Mouse (Mus musculus): ENCODE results near the gene Bag2. TPM values are rescaled to one million over a fixed set of nuclear protein-coding genes. Genes with fewer than 3 reads are reported as not detected.
"Not testable (repeated sequence)": the region's sequence is repeated elsewhere in the genome, so short reads cannot be mapped to it uniquely, and the experiment has no call there.

Bag2 gene
- polyA plus RNA-seq, 1 experiment from 2014 or later = 63.2 TPM

- H3K27me3 ChIP-seq (ENCODE audit: low read depth, poor library complexity, severe bottlenecking) = no peaks in the 10 kb centered on the region
- no peaks in the 10 kb centered on the region for H3K4me1 ChIP-seq
- H3K4me3 ChIP-seq = no peak overlapping the region
- peaks cover 76% of the 10 kb centered on the region for H3K36me3 ChIP-seq
- no peak for DNase-seq (ENCODE audit: low spot score)
- 92% methylated on average over 11 of the region's 11 CpGs for WGBS
- no peak overlapping the region for H3K27ac ChIP-seq
- no peaks in the 10 kb centered on the region for H3K9me3 ChIP-seq (replicated peaks)
These were observed 8.0 kb upstream of the Bag2 start for GRCm38 (mm10) chr1:33765468-33766080.

- Histone ChIP-seq H3K27ac (no peak overlapping the region), H3K4me1 (no peaks in the 10 kb centered on the region), H3K36me3 (peaks cover 65% of the 10 kb centered on the region), H3K4me3 (no peak overlapping the region), H3K9me3 (replicated peaks) (no peaks in the 10 kb centered on the region), H3K27me3 (ENCODE audit: low read depth, poor library complexity, severe bottlenecking) (no peaks in the 10 kb centered on the region)
- 60% methylated on average over 2 of the region's 2 CpGs for WGBS
- no peak for DNase-seq (ENCODE audit: low spot score)
These were observed 6.2 kb upstream of the Bag2 start for GRCm38 (mm10) chr1:33763826-33764225.

GRCm38 (mm10) chr1:33758488-33758887, 893 bp upstream of the Bag2 start:
- Histone ChIP-seq H3K4me1 (peaks cover 23% of the 10 kb centered on the region), H3K27me3 (ENCODE audit: low read depth, poor library complexity, severe bottlenecking) (no peaks in the 10 kb centered on the region), H3K27ac (no peak overlapping the region), H3K4me3 (no peak overlapping the region), H3K9me3 (replicated peaks) (no peaks in the 10 kb centered on the region; the same call in 1 of the 2 replicates), H3K36me3 (peaks cover 38% of the 10 kb centered on the region)
- 61% methylated on average over 4 of the region's 4 CpGs for WGBS
- no peak for DNase-seq (ENCODE audit: low spot score)

- Histone ChIP-seq H3K27ac (peak overlapping the region; percentile 94), H3K4me3 (peak overlapping the region; percentile 77), H3K27me3 (ENCODE audit: low read depth, poor library complexity, severe bottlenecking) (no peaks in the 10 kb centered on the region), H3K4me1 (peaks cover 23% of the 10 kb centered on the region), H3K36me3 (peaks cover 39% of the 10 kb centered on the region), H3K9me3 (replicated peaks) (no peaks in the 10 kb centered on the region; the same call in 1 of the 2 replicates)
- peak; percentile 55 for DNase-seq (ENCODE audit: low spot score)
- WGBS = 6% methylated on average over 14 of the region's 14 CpGs
These were observed 572 bp downstream of the Bag2 start for GRCm38 (mm10) chr1:33757033-33757413.

- Histone ChIP-seq H3K4me1 (peaks cover 23% of the 10 kb centered on the region), H3K27ac (peak overlapping the region; percentile 94), H3K36me3 (peaks cover 36% of the 10 kb centered on the region), H3K4me3 (peak overlapping the region; percentile 77), H3K9me3 (replicated peaks) (no peaks in the 10 kb centered on the region; the same call in 1 of the 2 replicates), H3K27me3 (ENCODE audit: low read depth, poor library complexity, severe bottlenecking) (no peaks in the 10 kb centered on the region)
- 38% methylated on average over 18 of the region's 18 CpGs for WGBS
- DNase-seq (ENCODE audit: low spot score) = no peak
These were observed 1.1 kb downstream of the Bag2 start for GRCm38 (mm10) chr1:33756258-33757032.

- Histone ChIP-seq H3K4me3 (peak overlapping the region; percentile 77), H3K4me1 (peaks cover 23% of the 10 kb centered on the region), H3K36me3 (peaks cover 35% of the 10 kb centered on the region), H3K9me3 (replicated peaks) (no peaks in the 10 kb centered on the region; the same call in 1 of the 2 replicates), H3K27me3 (ENCODE audit: low read depth, poor library complexity, severe bottlenecking) (no peaks in the 10 kb centered on the region), H3K27ac (peak overlapping the region; percentile 94; the same call in 1 of the 2 replicates)
- no peak for DNase-seq (ENCODE audit: low spot score)
- 88% methylated on average over 7 of the region's 7 CpGs for WGBS
These were observed 1.8 kb downstream of the Bag2 start for GRCm38 (mm10) chr1:33755799-33756198.

- Histone ChIP-seq H3K27me3 (ENCODE audit: low read depth, poor library complexity, severe bottlenecking) (no peaks in the 10 kb centered on the region), H3K4me1 (peaks cover 23% of the 10 kb centered on the region), H3K36me3 (peaks cover 31% of the 10 kb centered on the region), H3K9me3 (replicated peaks) (no peaks in the 10 kb centered on the region; the same call in 1 of the 2 replicates), H3K4me3 (no peak overlapping the region), H3K27ac (no peak overlapping the region)
- no peak for DNase-seq (ENCODE audit: low spot score)
- WGBS = 92% methylated on average over 21 of the region's 21 CpGs
These were observed 2.4 kb downstream of the Bag2 start for GRCm38 (mm10) chr1:33754965-33755735.

- H3K9me3 ChIP-seq (replicated peaks) = no peaks in the 10 kb centered on the region; the same call in 1 of the 2 replicates
- H3K27me3 ChIP-seq (ENCODE audit: low read depth, poor library complexity, severe bottlenecking) = no peaks in the 10 kb centered on the region
- H3K36me3 ChIP-seq = peaks cover 32% of the 10 kb centered on the region
- no peak overlapping the region for H3K4me3 ChIP-seq
- no peak overlapping the region for H3K27ac ChIP-seq
- WGBS = 97% methylated on average over 17 of the region's 17 CpGs
- no peak for DNase-seq (ENCODE audit: low spot score)
- H3K4me1 ChIP-seq = peaks cover 23% of the 10 kb centered on the region
These were observed 3.5 kb downstream of the Bag2 start for GRCm38 (mm10) chr1:33754089-33754488.

- no peak for DNase-seq (ENCODE audit: low spot score)
- Histone ChIP-seq H3K9me3 (replicated peaks) (no peaks in the 10 kb centered on the region; the same call in 1 of the 2 replicates), H3K4me1 (peaks cover 7% of the 10 kb centered on the region), H3K36me3 (peaks cover 60% of the 10 kb centered on the region), H3K27ac (no peak overlapping the region), H3K4me3 (no peak overlapping the region), H3K27me3 (ENCODE audit: low read depth, poor library complexity, severe bottlenecking) (no peaks in the 10 kb centered on the region)
- WGBS = 90% methylated on average over 10 of the region's 10 CpGs
These were observed 6.3 kb downstream of the Bag2 start for GRCm38 (mm10) chr1:33751283-33751682.

- not testable (repeated sequence) for H3K27me3 ChIP-seq (ENCODE audit: low read depth, poor library complexity, severe bottlenecking); H3K9me3 ChIP-seq (replicated peaks); H3K4me3 ChIP-seq; H3K27ac ChIP-seq; DNase-seq (ENCODE audit: low spot score); H3K4me1 ChIP-seq
- WGBS = 91% methylated on average over 4 of the region's 4 CpGs
- H3K36me3 ChIP-seq = peaks cover 71% of the 10 kb centered on the region
These were observed 7.9 kb downstream of the Bag2 start for GRCm38 (mm10) chr1:33749709-33750108.

GRCm38 (mm10) chr1:33749109-33749508, 8.5 kb downstream of the Bag2 start:
- H3K27me3 ChIP-seq (ENCODE audit: low read depth, poor library complexity, severe bottlenecking) = no peaks in the 10 kb centered on the region
- H3K36me3 ChIP-seq = peaks cover 70% of the 10 kb centered on the region
- no peaks in the 10 kb centered on the region; the same call in 1 of the 2 replicates for H3K9me3 ChIP-seq (replicated peaks)
- H3K27ac ChIP-seq = no peak overlapping the region
- DNase-seq (ENCODE audit: low spot score) = no peak
- H3K4me3 ChIP-seq = no peak overlapping the region
- no peaks in the 10 kb centered on the region for H3K4me1 ChIP-seq
- 95% methylated on average over 11 of the region's 11 CpGs for whole genome bisulfite sequencing

- H3K27ac ChIP-seq = no peak overlapping the region
- H3K36me3 ChIP-seq = peaks cover 66% of the 10 kb centered on the region
- H3K27me3 ChIP-seq (ENCODE audit: low read depth, poor library complexity, severe bottlenecking) = no peaks in the 10 kb centered on the region
- H3K4me1 ChIP-seq = no peaks in the 10 kb centered on the region
- no peak overlapping the region for H3K4me3 ChIP-seq
- 91% methylated on average over 4 of the region's 4 CpGs for WGBS
- no peaks in the 10 kb centered on the region for H3K9me3 ChIP-seq (replicated peaks)
- no peak for DNase-seq (ENCODE audit: low spot score)
These were observed 11.7 kb downstream of the Bag2 start for GRCm38 (mm10) chr1:33745901-33746300.

GRCm38 (mm10) chr1:33744815-33745214, 12.8 kb downstream of the Bag2 start:
- H3K4me3 ChIP-seq; H3K27me3 ChIP-seq (ENCODE audit: low read depth, poor library complexity, severe bottlenecking); H3K4me1 ChIP-seq; H3K9me3 ChIP-seq (replicated peaks); H3K27ac ChIP-seq; DNase-seq (ENCODE audit: low spot score): not testable (repeated sequence)
- WGBS = 93% methylated on average over 9 of the region's 9 CpGs
- H3K36me3 ChIP-seq = peaks cover 77% of the 10 kb centered on the region

Data from limb, embryonic 10.5 days (tissue).